Mouse (Mus musculus): Measurements from ENCODE around the gene Ccn2. TPM values are rescaled to one million over a fixed set of nuclear protein-coding genes. Genes with fewer than 3 reads are reported as not detected.

Ccn2 gene
- polyA plus RNA-seq, 1 experiment from 2014 or later: 3.9 TPM

Other genes starting within 250 kb of the Ccn2 start
- 2.0 and 2.1 TPM in 2 replicates for gene Enpp1, start 116.7 kb downstream of the Ccn2 start, polyA plus RNA-seq (2016; fragmentation: Nextera tagmentation; extraction: Ambion mirVana)
- gene Enpp3, start 247.4 kb downstream of the Ccn2 start, polyA plus RNA-seq (2016; fragmentation: Nextera tagmentation; extraction: Ambion mirVana): 6.6 and 6.8 TPM in 2 replicates

Measured in neural tube, embryonic 12.5 days (tissue).